Mouse (Mus musculus) adrenal gland, postnatal 14 days (tissue): ENCODE results near the gene Ip6k1. TPM values are rescaled to one million over a fixed set of nuclear protein-coding genes. Genes with fewer than 3 reads are reported as not detected.
"Not testable (repeated sequence)": the region's sequence is repeated elsewhere in the genome, so short reads cannot be mapped to it uniquely, and the experiment has no call there.

ENCODE experiments used
- DNase-seq: peaks from one replicate; pipeline ENCODE4 v3.0.0; 2021; ENCODE audit warnings: mixed read lengths
- total RNA-seq: library from RNA; stranded (reverse); gene quantifications from 2 replicates; pipeline ENCODE4 v1.2.3, GENCODE M21; 2021

Gene Ip6k1
- total RNA-seq, 1 experiment from 2014 or later: 92.7 TPM

- peak; percentile 75 for DNase-seq
Measured at GRCm38 (mm10) chr9:107982681-107983346, 19.5 kb upstream of the Ip6k1 start, which contains the start of gene Gm20661. Gene Gm20661, plus strand, starts transcription at chr9:107983058.

- DNase-seq: peak; percentile 81
Measured at GRCm38 (mm10) chr9:107983421-107983890, 18.8 kb upstream of the Ip6k1 start.

GRCm38 (mm10) chr9:107984052-107984753 lies 18.1 kb upstream of the Ip6k1 start:
- no peak for DNase-seq

- DNase-seq: no peak
Measured at GRCm38 (mm10) chr9:107984754-107985055, 17.6 kb upstream of the Ip6k1 start.

DNA sequence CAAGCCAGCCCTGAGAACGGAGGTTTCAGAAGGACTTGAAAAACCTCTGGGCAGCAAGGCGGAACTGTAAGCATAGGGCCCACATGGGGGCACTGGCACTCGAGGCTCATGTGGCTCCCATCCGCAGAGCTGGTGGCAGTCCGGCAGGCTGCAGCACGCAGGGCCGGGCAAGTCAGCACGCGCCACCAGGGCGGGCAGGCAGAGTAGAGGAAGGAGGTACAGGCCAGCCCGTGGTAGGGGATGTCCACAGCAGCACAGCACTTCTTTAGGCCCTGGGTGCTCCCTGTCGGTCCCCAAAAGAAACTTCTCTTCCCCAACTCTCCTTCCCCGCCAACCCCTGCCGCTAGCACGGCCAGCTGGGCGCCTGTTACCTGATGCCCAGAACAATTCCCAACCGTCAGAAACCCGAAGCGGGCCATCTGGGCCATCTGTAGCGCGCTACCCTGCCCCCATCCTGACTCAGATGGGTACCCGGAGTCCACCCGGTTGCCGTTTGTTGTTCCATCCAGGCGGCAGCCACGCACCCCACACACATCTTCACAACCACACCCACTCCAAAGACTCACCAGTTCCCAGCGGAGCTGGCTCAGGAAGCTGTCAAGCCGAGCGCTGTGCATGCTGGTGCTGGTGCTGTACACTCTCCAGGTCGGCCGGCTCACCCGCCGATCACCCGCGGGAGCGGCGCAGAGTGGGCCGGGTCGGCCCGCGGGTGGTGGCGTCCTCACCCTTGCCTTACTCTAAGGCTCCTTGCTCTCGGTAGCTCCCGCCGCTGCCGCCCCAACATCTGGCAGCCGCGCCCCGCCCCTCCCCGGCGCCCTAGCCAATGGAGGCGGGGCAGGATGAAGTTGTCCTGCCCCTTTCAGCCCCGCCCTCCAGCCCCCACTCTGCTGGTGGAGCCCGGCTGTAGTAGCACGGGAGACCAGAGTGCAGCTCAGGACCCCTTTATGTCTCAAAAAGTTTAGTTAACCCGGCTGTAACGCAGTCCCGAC lies 16.9 kb upstream of the Ip6k1 start, which contains the start of gene Inka1:
Gene Inka1 (minus strand): TSS at position 749 of the 989 bp plus-strand sequence.
- peak; percentile 94 for DNase-seq

DNA sequence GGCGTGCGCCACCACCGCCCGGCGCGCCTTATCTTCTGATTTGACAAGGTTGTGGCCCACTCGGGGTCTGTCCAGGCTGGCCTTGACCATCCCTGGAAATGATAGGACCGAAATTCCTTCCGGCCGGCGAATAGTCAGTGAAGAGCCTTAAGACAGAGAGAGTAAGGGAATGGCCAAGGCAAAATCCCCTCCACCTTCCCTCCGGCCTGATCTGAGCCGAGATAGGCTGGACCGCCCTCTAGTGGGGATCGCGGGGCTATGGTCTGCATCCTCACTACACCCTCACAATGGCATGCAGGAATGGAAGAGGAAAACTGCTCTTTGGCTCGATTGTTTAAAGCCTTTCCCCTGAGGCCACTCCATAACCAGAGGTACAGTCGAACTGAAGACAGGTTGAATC lies 15.9 kb upstream of the Ip6k1 start:
- peak; percentile 91 for DNase-seq

- no peak for DNase-seq
Measured at GRCm38 (mm10) chr9:107987950-107988349, 14.4 kb upstream of the Ip6k1 start.

- DNase-seq: no peak
Measured at GRCm38 (mm10) chr9:107992197-107992596, 10.1 kb upstream of the Ip6k1 start, which contains the start of gene Cdhr4. Gene Cdhr4, plus strand, starts transcription at chr9:107992497.

DNA sequence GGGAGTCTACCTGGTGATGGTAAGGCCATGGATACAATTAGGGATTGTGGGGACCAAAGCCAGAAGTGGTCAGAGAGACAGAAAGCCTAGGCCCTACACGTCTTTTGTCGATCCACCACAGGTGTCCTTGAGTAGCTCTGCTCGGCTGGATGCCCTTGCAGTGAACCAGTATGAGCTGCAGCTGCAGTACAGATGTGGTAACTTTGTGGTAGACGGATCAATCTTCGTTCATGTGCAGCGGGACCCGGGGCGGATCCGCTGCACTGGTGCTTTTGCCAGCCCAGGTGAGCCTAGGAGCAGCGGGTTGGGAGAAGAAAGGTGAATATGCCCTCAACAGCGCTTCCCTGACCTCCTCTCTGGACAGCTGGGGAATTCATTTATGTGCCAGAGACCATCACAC lies 9.3 kb upstream of the Ip6k1 start:
- no peak for DNase-seq

DNA sequence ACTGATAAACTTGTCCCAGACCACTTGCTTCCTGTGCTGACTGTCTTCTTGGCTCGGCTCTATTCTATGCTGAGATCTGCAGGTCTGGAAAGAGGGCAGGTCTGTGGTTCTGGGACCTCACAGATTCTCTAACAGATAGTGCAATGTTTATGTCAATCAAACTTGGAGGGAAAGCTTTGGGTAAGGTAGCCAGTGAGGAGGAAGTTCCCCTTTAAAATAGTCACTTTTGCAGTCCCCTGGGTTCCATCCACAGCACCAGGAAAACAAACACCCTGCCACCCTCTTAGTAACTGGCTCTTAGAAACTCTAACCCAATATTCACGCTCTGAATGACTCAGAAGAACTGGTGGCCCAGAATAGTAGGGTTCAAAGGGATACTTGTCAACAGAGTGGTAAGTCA lies 7.8 kb upstream of the Ip6k1 start:
- DNase-seq: no peak

DNA sequence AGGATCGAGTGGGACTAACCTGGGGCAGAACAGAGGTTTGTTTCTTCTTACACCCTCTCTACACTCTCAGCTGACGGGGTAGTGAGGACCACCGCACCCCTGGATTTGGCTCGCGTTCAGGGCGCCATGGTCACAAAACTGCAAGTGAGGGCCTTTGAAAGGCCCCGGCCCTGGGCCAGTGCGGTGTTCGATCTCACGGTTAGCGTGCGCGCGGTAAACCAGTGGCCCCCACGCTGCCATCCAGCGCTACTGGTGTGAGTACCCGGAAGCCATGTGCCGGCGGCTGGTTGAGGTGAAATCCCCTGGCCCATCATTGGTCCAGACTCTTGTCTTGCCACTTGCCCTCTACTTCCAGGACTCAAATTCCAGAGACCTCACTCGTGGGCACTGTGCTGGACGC lies 6.8 kb upstream of the Ip6k1 start:
- no peak for DNase-seq

- no peak for DNase-seq
Measured at GRCm38 (mm10) chr9:107996049-107996448, 6.3 kb upstream of the Ip6k1 start, which contains the start of gene Gm20662. Gene Gm20662, plus strand, starts transcription at chr9:107996349.

- DNase-seq: no peak
Measured at GRCm38 (mm10) chr9:108002778-108003530, 653 bp downstream of the Ip6k1 start.

DNA sequence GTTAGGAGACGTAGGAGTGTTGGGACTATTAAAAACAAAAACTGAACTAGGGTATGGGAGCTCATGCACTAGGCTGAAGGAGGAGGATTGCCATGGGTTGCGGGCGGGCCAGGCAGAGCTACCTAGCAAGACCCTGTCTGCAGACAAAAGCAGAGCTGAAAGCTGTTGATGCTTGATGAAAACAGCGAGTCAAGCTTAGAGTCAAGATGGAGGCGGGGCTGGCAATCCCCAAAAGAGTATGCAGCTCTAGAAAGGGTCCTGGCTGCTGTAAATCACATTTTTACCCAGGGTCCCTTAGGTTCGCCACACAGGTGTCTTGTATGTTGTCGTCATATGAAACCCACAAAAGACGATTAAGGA lies 1.2 kb downstream of the Ip6k1 start:
- peak; percentile 16 for DNase-seq

- no peak for DNase-seq
Measured at GRCm38 (mm10) chr9:108008041-108008440, 5.7 kb downstream of the Ip6k1 start.

- DNase-seq: no peak
Measured at GRCm38 (mm10) chr9:108010385-108010784, 8.1 kb downstream of the Ip6k1 start.

DNA sequence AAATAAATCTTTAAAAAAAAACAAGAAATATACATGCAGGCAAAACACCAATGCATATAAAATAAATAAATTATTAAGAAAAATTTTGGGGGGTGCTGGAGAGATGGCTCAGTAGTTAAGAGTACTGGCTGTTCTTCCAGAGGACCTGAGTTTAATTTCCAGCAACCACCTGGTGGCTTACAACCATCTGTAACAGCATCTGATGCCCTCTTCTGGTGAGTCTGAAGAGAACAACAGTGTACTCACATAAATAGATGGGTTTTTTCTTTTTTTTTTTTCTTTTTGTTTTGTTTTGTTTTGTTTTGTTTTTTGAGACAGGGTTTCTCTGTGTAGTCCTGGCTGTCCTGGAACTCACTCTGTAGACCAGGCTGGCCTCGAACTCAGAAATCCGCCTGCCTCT lies 11.3 kb downstream of the Ip6k1 start:
- not testable (repeated sequence) for DNase-seq

DNA sequence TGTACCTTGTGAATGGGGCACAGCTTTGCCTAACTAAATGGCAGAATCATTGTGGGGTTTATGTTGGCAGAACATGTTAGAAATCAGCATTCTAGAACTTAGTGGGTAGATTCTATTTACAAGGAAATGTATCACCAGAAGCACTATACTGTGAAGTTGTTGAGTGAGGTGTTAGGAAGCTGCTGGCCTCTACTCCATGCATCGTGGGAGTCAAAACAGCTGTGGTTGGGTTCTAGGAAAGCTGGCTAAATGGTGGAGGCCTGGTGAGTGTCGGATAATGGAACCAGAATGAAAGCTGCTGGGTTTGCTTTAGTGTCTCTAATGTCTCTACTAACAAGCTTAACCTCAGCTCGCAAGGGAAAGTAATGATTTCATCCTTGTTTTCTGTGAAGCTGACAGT lies 14.8 kb downstream of the Ip6k1 start:
- DNase-seq: no peak

DNA sequence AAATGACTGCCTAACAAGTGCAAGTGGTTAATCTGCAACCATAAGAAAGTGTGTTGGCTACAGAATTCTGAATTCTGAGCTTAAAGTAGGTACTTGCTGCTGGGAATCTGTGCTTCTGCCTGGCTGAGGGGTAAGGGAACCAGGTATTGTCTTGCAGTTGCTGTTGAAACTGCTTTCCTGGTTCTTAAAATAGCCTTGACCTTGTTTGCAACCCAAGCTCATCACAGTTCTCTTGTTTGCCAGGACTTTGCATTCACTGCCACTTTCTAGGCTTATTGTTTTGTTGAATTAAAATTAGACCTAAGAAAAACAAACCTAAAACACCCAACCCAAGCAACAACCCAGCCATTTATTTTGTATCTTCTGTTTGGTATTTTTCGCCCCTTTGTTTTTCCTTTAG lies 18.4 kb downstream of the Ip6k1 start:
- DNase-seq: no peak

DNA sequence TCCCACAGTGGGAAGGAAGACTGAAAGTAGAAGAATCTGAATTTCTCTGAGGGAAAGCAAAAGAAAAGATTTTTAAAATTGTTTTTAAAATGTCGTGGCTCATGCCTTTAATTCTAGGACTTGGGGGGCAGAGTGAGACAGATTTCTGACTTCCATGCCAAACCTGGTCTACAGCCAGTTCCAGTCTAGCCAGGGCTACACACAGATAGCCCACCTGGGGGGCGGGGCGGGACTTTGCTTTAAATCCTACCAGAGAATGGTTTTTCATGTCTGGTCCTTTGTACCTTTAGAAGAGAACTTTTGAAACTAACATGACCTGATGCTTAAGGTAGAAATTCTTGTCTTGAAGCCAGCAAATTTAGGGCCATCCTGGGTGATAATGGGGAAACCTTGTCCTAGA lies 20.9 kb downstream of the Ip6k1 start:
- no peak for DNase-seq

GRCm38 (mm10) chr9:108026584-108026983 lies 24.3 kb downstream of the Ip6k1 start:
- no peak for DNase-seq

- DNase-seq: no peak
Measured at GRCm38 (mm10) chr9:108027867-108028266, 25.6 kb downstream of the Ip6k1 start.
